Mouse (Mus musculus) adrenal gland (tissue): ENCODE measurements at regions not wholly inside any gene's neighbourhood (a gene's known extent, or its start where the extent isn't known, plus 50 kb on each side); places are given as distances from the start of the nearest gene placed in this dataset.

Source experiments
- intact Hi-C: fragments of 180-260 bp; cut with DNase I; formaldehyde crosslinking; loops from one replicate; pipeline ENCODE4 v1.15.1; 2025

- intact Hi-C loops = loop anchor here (5.0 to 10.0 kb wide), 2 partner anchors 46 to 491 kb away; no protein-coding TSS in a partner anchor
These were observed 57.8 kb downstream of the Lsm3 start for GRCm38 (mm10) chr6:91573487-91573886.

GRCm38 (mm10) chr6:91574414-91574813 is 58.7 kb downstream of the Lsm3 start:
- intact Hi-C loops = loop anchor here (2.0 to 10.0 kb wide), 3 partner anchors 47 to 490 kb away; no protein-coding TSS in a partner anchor

- intact Hi-C loops = loop anchor here (2.0 to 10.0 kb wide), 3 partner anchors 111 to 489 kb away; no protein-coding TSS in a partner anchor
These were observed 60.1 kb downstream of the Lsm3 start for GRCm38 (mm10) chr6:91575662-91576364.

- intact Hi-C loops = loop anchor here (5.0 to 10.0 kb wide), 2 partner anchors 110 to 488 kb away; no protein-coding TSS in a partner anchor
These were observed 61.2 kb downstream of the Lsm3 start for GRCm38 (mm10) chr6:91576906-91577305.

GRCm38 (mm10) chr6:91579666-91580065 is 63.9 kb downstream of the Lsm3 start:
- intact Hi-C loops = loop anchor here (5.0 to 10.0 kb wide), 2 partner anchors 108 to 485 kb away; no protein-coding TSS in a partner anchor

- intact Hi-C loops = no loop called here
These were observed 64.9 kb downstream of the Lsm3 start for GRCm38 (mm10) chr6:91580607-91581006.

- intact Hi-C loops = no loop called here
These were observed 66.6 kb downstream of the Lsm3 start for GRCm38 (mm10) chr6:91582338-91582737.

- intact Hi-C loops = no loop called here
These were observed 67.6 kb downstream of the Lsm3 start for GRCm38 (mm10) chr6:91583346-91583745.

- intact Hi-C loops = no loop called here
These were observed 69.8 kb downstream of the Lsm3 start for GRCm38 (mm10) chr6:91585543-91585942.

- intact Hi-C loops = no loop called here
These were observed 73.5 kb downstream of the Lsm3 start for GRCm38 (mm10) chr6:91589181-91589580.

GRCm38 (mm10) chr6:91590395-91590794 is 74.7 kb downstream of the Lsm3 start:
- intact Hi-C loops = loop anchor here (5.0 kb wide), 1 partner anchor 87 kb away; no protein-coding TSS in a partner anchor

- intact Hi-C loops = loop anchor here (5.0 kb wide), 1 partner anchor 86 kb away; no protein-coding TSS in a partner anchor
These were observed 75.3 kb downstream of the Lsm3 start for GRCm38 (mm10) chr6:91590806-91591571.

GRCm38 (mm10) chr6:91592651-91593050 is 76.9 kb downstream of the Lsm3 start:
- intact Hi-C loops = loop anchor here (5.0 kb wide), 1 partner anchor 85 kb away; no protein-coding TSS in a partner anchor

- intact Hi-C loops = no loop called here
These were observed 83.2 kb downstream of the Lsm3 start for GRCm38 (mm10) chr6:91598942-91599341.

- intact Hi-C loops = loop anchor here (5.0 kb wide), 1 partner anchor 62 kb away; no protein-coding TSS in a partner anchor
These were observed 83.7 kb upstream of the Slc6a6 start for GRCm38 (mm10) chr6:91600116-91600515.

- intact Hi-C loops = no loop called here
These were observed 77.1 kb upstream of the Slc6a6 start for GRCm38 (mm10) chr6:91606634-91607215.

GRCm38 (mm10) chr6:91607613-91608272 is 76.1 kb upstream of the Slc6a6 start:
- intact Hi-C loops = no loop called here

GRCm38 (mm10) chr6:91609671-91610070 is 74.2 kb upstream of the Slc6a6 start:
- intact Hi-C loops = no loop called here

GRCm38 (mm10) chr6:91615022-91615421 is 68.8 kb upstream of the Slc6a6 start:
- intact Hi-C loops = no loop called here

- intact Hi-C loops = no loop called here
These were observed 67.3 kb upstream of the Slc6a6 start for GRCm38 (mm10) chr6:91616541-91616940.

GRCm38 (mm10) chr6:91617031-91617596 is 66.7 kb upstream of the Slc6a6 start:
- intact Hi-C loops = no loop called here
